Mouse (Mus musculus) embryo, embryonic 9.5 days (tissue): ENCODE measurements around the gene Dclk2.

Experiments used
- DNase-seq: peaks from one replicate; pipeline ENCODE4 v3.0.0-alpha.2; 2017; ENCODE audit errors: extremely low spot score

Dclk2 gene

GRCm38 (mm10) chr3:86760474-86760873, 160.2 kb downstream of the Dclk2 start:
- DNase-seq: no peak

DNA sequence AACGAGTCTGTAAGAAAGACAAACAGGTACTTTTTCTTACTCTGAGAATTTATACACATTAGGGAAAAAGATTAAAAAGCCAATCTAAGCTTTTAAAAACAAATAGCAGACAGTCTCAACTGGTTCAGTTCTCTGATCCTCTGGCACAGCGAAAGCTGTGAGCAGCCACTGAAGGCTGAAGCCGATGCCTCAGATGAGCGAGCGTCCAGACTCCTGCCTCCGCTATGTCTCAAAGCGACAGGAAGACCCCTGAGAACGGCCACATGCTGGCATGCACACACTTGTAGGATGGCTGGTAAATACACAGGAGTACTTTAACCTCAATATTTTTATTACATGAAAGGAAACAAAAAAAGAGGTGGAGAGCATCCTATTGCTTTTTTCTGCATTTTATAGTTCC, 160.8 kb downstream of the Dclk2 start:
- no peak for DNase-seq

GRCm38 (mm10) chr3:86759383-86759782, 161.3 kb downstream of the Dclk2 start:
- DNase-seq: no peak

- no peak for DNase-seq
These were observed 161.9 kb downstream of the Dclk2 start for GRCm38 (mm10) chr3:86758727-86759126.

DNA sequence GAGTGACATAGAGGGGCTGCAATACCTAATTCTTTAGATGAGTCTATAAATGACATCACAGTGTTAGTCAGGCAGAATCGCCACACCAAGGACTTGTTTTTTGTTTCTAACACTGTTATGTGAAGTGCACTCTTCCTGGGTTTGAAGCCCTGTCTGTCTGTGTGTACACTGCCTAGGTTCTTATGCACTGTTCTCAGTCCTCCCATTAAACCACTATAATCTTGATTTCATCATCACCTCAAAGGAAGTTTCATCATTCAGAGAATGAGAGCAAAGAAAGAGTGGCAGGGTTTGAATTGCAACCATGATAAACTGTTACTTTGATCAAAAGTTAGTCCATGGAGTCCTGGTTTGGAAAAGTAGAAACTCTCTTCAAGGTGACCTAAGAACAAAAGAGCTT, 164.1 kb downstream of the Dclk2 start:
- no peak for DNase-seq

- no peak for DNase-seq
These were observed 165.8 kb downstream of the Dclk2 start for GRCm38 (mm10) chr3:86754595-86755557.

DNA sequence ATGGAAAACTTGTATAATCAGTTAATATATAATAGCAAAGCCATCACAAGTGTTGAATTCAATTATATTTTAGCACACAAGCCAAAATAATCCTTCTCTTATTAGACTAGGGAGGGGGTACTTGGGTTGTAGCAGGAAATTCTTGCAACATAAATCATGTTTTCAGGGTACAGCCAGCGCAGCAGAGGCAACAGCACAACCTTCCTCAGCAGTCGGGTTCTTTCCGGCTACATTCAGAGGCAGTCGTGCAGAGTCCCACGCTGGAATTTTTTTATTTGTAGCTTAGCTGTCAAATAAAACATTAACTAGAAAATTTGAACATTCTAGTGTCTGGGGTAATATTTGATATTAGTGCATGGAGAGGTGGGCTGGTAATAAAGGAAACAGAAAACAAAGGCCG, 166.5 kb downstream of the Dclk2 start:
- DNase-seq: no peak

GRCm38 (mm10) chr3:86750652-86751051, 170.0 kb downstream of the Dclk2 start:
- DNase-seq: no peak

DNA sequence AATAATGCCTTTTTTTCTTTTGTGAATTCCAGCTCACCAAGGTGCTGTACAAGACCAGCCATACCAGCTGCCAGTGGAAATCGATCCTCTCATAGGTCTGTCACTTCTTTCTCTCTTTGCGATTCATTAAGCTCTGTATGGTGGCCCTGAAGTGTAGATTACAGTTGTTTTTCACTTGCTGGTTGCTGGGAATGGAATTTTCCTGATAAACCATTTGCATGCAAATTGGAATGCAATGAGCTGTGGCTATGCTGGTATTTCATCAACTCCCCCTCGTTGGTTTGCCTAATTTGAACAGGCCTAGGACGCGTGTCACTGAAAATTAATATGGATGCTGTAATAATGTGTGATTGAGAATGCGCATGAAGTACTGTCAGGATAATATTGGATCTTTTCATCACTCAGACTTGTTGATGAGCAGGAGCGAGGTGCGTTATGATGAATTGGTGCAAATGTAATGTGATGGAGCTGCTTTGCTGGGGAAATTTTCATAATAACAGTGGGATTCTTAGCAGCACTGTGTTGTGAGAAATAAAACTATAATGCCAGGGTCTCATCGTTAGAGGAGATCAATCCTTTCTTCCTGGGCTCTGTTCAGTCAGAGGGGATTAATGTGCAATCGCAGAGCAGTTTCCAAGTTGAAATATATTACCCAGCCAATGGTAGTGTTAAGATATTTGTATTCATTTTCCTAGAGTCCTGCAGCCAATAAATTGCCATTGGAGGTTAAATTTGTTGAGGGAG, 174.7 kb downstream of the Dclk2 start:
- DNase-seq: no peak

- DNase-seq: no peak
These were observed 175.3 kb downstream of the Dclk2 start for GRCm38 (mm10) chr3:86745348-86745747.

DNA sequence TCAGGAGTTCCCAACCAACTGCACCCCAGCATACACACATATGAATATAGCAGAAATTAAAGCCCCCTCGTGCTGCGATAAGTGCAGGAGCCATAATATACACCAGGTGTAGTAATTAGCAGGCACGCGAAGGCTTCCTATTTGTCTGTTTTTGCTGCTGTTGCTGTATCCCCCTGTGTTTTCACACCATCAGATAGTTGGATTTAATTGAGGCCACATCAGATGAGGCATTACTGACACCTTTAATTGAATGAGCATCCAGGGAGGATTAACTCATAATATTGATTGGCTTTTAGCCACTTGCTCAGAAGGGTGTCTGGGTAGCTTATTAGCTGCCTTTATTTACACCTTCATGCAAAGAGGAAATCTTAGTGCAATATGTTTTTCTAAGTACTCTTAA, 180.9 kb downstream of the Dclk2 start:
- no peak for DNase-seq

- no peak for DNase-seq
These were observed 181.8 kb downstream of the Dclk2 start for GRCm38 (mm10) chr3:86738831-86739230.
